Mouse (Mus musculus): ENCODE results near the gene Lcmt1. TPM values are rescaled to one million over a fixed set of nuclear protein-coding genes. Genes with fewer than 3 reads are reported as not detected.

Lcmt1 gene
- total and polyA plus RNA-seq, 3 experiments: 26.4 to 34.8 (median 27.6) TPM

- H3K27me3 ChIP-seq (replicated peaks): no peaks in the 10 kb centered on the region
- peaks cover 5% of the 10 kb centered on the region for H3K9me3 ChIP-seq (replicated peaks; ENCODE audit: low read length)
- dilution Hi-C loops (cut with MboI; ENCODE audit: extremely low pct_ligation_motif_present, extremely low pct_unique_long_range_greater_than_20kb, low sequenced_read_pairs) (no loop called here), in situ Hi-C loops (cut with MboI; ENCODE audit: low pct_ligation_motif_present, low pct_unique_long_range_greater_than_20kb, low sequenced_read_pairs) (no loop called here)
- H3K4me1 ChIP-seq (ENCODE audit: control insufficient read depth in 1 of 2, insufficient read depth in 2 of 2): peaks cover 27 to 96% of the 10 kb centered on the region in 2 experiments
- H3K9ac ChIP-seq (ENCODE audit: insufficient read depth, low read depth): no peak overlapping the region
- H3K79me2 ChIP-seq (replicated peaks; ENCODE audit: control insufficient read depth, extremely low read depth, insufficient read depth, poor library complexity, severe bottlenecking): peaks cover 49% of the 10 kb centered on the region
- no peak for DNase-seq (ENCODE audit: extremely low read depth)
- TF ChIP-seq MAFK (IDR thresholded peaks at IDR 0.05; ENCODE audit: insufficient replicate concordance, low read length) (no peak), JUND (conservative IDR thresholded peaks at IDR 0.05; ENCODE audit: low read depth, low read length) (no peak), E2F4 (IDR thresholded peaks at IDR 0.05; ENCODE audit: insufficient replicate concordance, low read depth, low read length) (no peak), KAT2A (IDR thresholded peaks at IDR 0.05; ENCODE audit: insufficient replicate concordance, low read length) (no peak), MEF2A (IDR thresholded peaks at IDR 0.05; ENCODE audit: borderline replicate concordance, low read depth, low read length) (no peak), SMC3 (IDR thresholded peaks at IDR 0.05; ENCODE audit: low read depth, low read length) (no peak), HCFC1 (IDR thresholded peaks at IDR 0.05; ENCODE audit: low read depth, low read length) (no peak), CTCF (conservative IDR thresholded peaks at IDR 0.05 in 1 of 2, IDR thresholded peaks at IDR 0.05 in 1 of 2; ENCODE audit: low read depth in 2 of 2, low read length in 2 of 2) (no peak), CHD2 (IDR thresholded peaks at IDR 0.05; ENCODE audit: low read length) (no peak), MAZ (IDR thresholded peaks at IDR 0.05; ENCODE audit: low read depth, low read length) (no peak), ZC3H11A (IDR thresholded peaks at IDR 0.05; ENCODE audit: low read depth, low read length) (no peak), RAD21 (IDR thresholded peaks at IDR 0.05; ENCODE audit: low read depth, low read length) (no peak), USF1 (IDR thresholded peaks at IDR 0.05; ENCODE audit: low read depth, low read length) (no peak), POLR2AphosphoS2 (IDR thresholded peaks at IDR 0.05; ENCODE audit: low read depth, low read length) (no peak), NRF1 (IDR thresholded peaks at IDR 0.05; ENCODE audit: low read depth, low read length) (no peak), TCF12 (IDR thresholded peaks at IDR 0.05; ENCODE audit: low read depth, low read length) (no peak), MAX (IDR thresholded peaks at IDR 0.05; ENCODE audit: low read length) (no peak), GABPA (IDR thresholded peaks at IDR 0.05; ENCODE audit: insufficient replicate concordance, low read depth, low read length) (no peak), ZMIZ1 (IDR thresholded peaks at IDR 0.05; ENCODE audit: low read depth, low read length) (no peak), UBTF (IDR thresholded peaks at IDR 0.05; ENCODE audit: low read depth, low read length) (no peak)
- no peak overlapping the region for H3K4me3 ChIP-seq (replicated peaks in 1 of 3; ENCODE audit: low read depth in 2 of 3, low read length in 2 of 3, poor library complexity in 1 of 3)
- no peak overlapping the region for H3K4me2 ChIP-seq (ENCODE audit: insufficient read depth, low read depth, poor library complexity, severe bottlenecking)
- peaks cover 0 to 47% of the 10 kb centered on the region in 2 experiments for H3K36me3 ChIP-seq (replicated peaks in 1 of 2; ENCODE audit: control insufficient read depth in 1 of 2, insufficient read depth in 1 of 2, low read length in 1 of 2)
- H3K27ac ChIP-seq (ENCODE audit: insufficient read depth, low read depth): no peak overlapping the region
Measured at GRCm38 (mm10) chr7:123353081-123353480, 16.5 kb upstream of the Lcmt1 start.

- Histone ChIP-seq H3K4me3 (replicated peaks in 1 of 3; ENCODE audit: low read depth in 2 of 3, low read length in 2 of 3, poor library complexity in 1 of 3) (no peak overlapping the region), H3K4me2 (ENCODE audit: insufficient read depth, low read depth, poor library complexity, severe bottlenecking) (peak overlapping the region; percentile 78), H3K4me1 (ENCODE audit: control insufficient read depth in 1 of 2, insufficient read depth in 2 of 2) (peaks cover 27 to 94% of the 10 kb centered on the region in 2 experiments), H3K9ac (ENCODE audit: insufficient read depth, low read depth) (no peak overlapping the region), H3K27me3 (replicated peaks) (no peaks in the 10 kb centered on the region), H3K9me3 (replicated peaks; ENCODE audit: low read length) (peaks cover 5% of the 10 kb centered on the region), H3K27ac (ENCODE audit: insufficient read depth, low read depth) (no peak overlapping the region), H3K36me3 (replicated peaks in 1 of 2; ENCODE audit: control insufficient read depth in 1 of 2, insufficient read depth in 1 of 2, low read length in 1 of 2) (peaks cover 0 to 44% of the 10 kb centered on the region in 2 experiments), H3K79me2 (replicated peaks; ENCODE audit: control insufficient read depth, extremely low read depth, insufficient read depth, poor library complexity, severe bottlenecking) (peaks cover 49% of the 10 kb centered on the region)
- no peak for DNase-seq (ENCODE audit: extremely low read depth)
- dilution Hi-C loops (cut with MboI; ENCODE audit: extremely low pct_ligation_motif_present, extremely low pct_unique_long_range_greater_than_20kb, low sequenced_read_pairs): no loop called here
- in situ Hi-C loops (cut with MboI; ENCODE audit: low pct_ligation_motif_present, low pct_unique_long_range_greater_than_20kb, low sequenced_read_pairs): no loop called here
- TF ChIP-seq CHD2 (IDR thresholded peaks at IDR 0.05; ENCODE audit: low read length): peak; percentile 70; the same call in 1 of the 2 replicates
- no peak for TF ChIP-seq MYC (IDR thresholded peaks at IDR 0.05; ENCODE audit: low read depth, low read length)
Measured at GRCm38 (mm10) chr7:123353879-123354278, 15.7 kb upstream of the Lcmt1 start.
